8 mouse cellular contexts compared by ENCODE assay signal in the genomic region with DNA sequence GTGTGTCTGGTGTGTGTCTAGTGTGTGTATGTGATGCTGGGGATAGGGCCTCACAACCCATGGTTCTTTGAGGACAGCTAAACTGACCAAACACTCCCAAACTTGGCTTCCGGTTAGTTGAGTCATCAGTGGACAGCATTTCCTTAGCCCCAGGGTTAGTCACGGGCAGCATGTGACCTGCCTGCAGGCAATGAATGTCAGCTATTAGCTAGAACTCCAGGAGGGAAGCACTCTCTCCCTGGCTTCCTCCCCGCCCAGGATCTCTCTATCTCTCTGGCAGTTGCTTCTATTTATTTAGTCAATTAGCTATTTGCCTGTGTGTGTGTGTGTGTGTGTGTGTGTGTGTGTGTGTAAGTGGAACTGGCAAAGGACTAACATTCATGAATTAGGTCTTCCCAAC. TPM values are rescaled to one million over a fixed set of nuclear protein-coding genes. Genes with fewer than 3 reads are reported as not detected.
A peak's percentile ranks its signal among the peaks of the same experiment; 100 is the strongest.
DNase-seq lines count a peak whose midpoint lies in the region; ATAC-seq and TF ChIP-seq lines count a peak whose summit lies in the region.

No protein-coding gene starts in this region.

- CTCF ChIA-PET in Patski (lab: Charles Lee) = interaction anchor here (1.0 to 1.4 kb wide), 3 partner anchors 11 to 77 kb away, joined by 3 to 4 read pairs (median 4); no protein-coding TSS in a partner anchor

- H3K36me3 ChIP-seq in E14TG2a.4 (ENCODE audit: insufficient read depth, low read length) (no peaks in the 10 kb centered on the region), myocyte (ENCODE audit: control insufficient read depth, insufficient read depth) (no peaks in the 10 kb centered on the region)
- 0 out of 2 replicates have a peak, but pooled peaks cover 3% of the 10 kb centered on the region for H3K36me3 ChIP-seq in heart, adult 2 months (ENCODE audit: control insufficient read depth, insufficient read depth, low read length)
- H3K36me3 ChIP-seq in kidney, postnatal 0 days (ENCODE audit: insufficient read depth, low read length) = no peaks in the 10 kb centered on the region

- H3K4me2 ChIP-seq in kidney, postnatal 0 days (ENCODE audit: low read length) = no peak overlapping the region
- peak overlapping the region; percentile 70 for H3K4me2 ChIP-seq in myocyte (ENCODE audit: low read depth)

- no peak overlapping the region for H3K9ac ChIP-seq in heart, adult 2 months (ENCODE audit: low read depth, low read length)
- no peak overlapping the region for H3K9ac ChIP-seq in kidney, postnatal 0 days (ENCODE audit: low read depth, low read length)

- H3K27ac ChIP-seq in heart, adult 2 months = peak overlapping the region; percentile 52
- H3K27ac ChIP-seq in kidney, postnatal 0 days = no peak overlapping the region; the same call in 1 of the 2 replicates

- H3K27me3 ChIP-seq in E14TG2a.4 (ENCODE audit: insufficient read depth, low read length) = no peaks in the 10 kb centered on the region
- no peaks in the 10 kb centered on the region for H3K27me3 ChIP-seq in Patski
- H3K27me3 ChIP-seq in heart, adult 2 months (ENCODE audit: control insufficient read depth, insufficient read depth, low read length) = no peaks in the 10 kb centered on the region
- no peaks in the 10 kb centered on the region for H3K27me3 ChIP-seq in kidney, postnatal 0 days (ENCODE audit: insufficient read depth, low read length)
- H3K27me3 ChIP-seq in myocyte (ENCODE audit: control insufficient read depth, insufficient read depth, insufficient read length) = no peaks in the 10 kb centered on the region

- in situ Hi-C loops in Patski (cut with MboI; ENCODE audit: low pct_unique_long_range_greater_than_20kb) = no loop called here

- WGBS in heart, adult 2 months = 16% methylated on average over 3 of the region's 3 CpGs
- WGBS in kidney, postnatal 0 days = 31% methylated on average over 3 of the region's 3 CpGs

- peaks cover 84% of the 10 kb centered on the region for H3K4me1 ChIP-seq in E14TG2a.4 (replicated peaks; ENCODE audit: low read depth, low read length)
- H3K4me1 ChIP-seq in heart, adult 2 months (ENCODE audit: control insufficient read depth, insufficient read depth, low read length) = peaks cover 13% of the 10 kb centered on the region
- H3K4me1 ChIP-seq in kidney, postnatal 0 days (replicated peaks; ENCODE audit: insufficient read depth, low read length) = peaks cover 9% of the 10 kb centered on the region; the same call in 1 of the 2 replicates

- POLR2A ChIA-PET in Patski (lab: Charles Lee) = interaction anchor here (0.5 to 1.7 kb wide), 2 partner anchors 15 to 28 kb away, joined by 3 read pairs; no protein-coding TSS in a partner anchor

- peak; percentile 51; the same call in 1 of the 2 replicates for TF ChIP-seq EP300 in heart, adult 2 months (IDR thresholded peaks at IDR 0.05; ENCODE audit: insufficient read depth, low read depth, low read length)

- H3K4me3 ChIP-seq in E14TG2a.4 (replicated peaks; ENCODE audit: low read length) (peak overlapping the region; percentile 62; the same call in 1 of the 2 replicates), myocyte (no peak overlapping the region)
- no peak overlapping the region for H3K4me3 ChIP-seq in heart, adult 2 months
- no peak overlapping the region for H3K4me3 ChIP-seq in kidney, postnatal 0 days (replicated peaks; ENCODE audit: low read depth, low read length)

- peak; percentile 57 for ATAC-seq in Patski
- no peak for ATAC-seq in kidney, postnatal 0 days (replicated peaks; ENCODE audit: low FRiP score, low read depth)

- DNase-seq in Patski (ENCODE audit: low read depth, low spot score) = peak; percentile 31
- peak; percentile 58 to 73 for DNase-seq in heart, adult 2 months
- DNase-seq in kidney, postnatal 0 days (ENCODE audit: low spot score) = peak; percentile 70
- no peak for DNase-seq in cerebellum, postnatal 36 days
- no peak for DNase-seq in frontal cortex, postnatal 10 days (ENCODE audit: low spot score in 2 of 2)
- DNase-seq in natural killer cell, adult 2 months (ENCODE audit: low spot score in 2 of 2) = no peak

- intact Hi-C loops in heart, adult 2 months (cut with DNase I) = no loop called here

- no peaks in the 10 kb centered on the region for H3K9me3 ChIP-seq in E14TG2a.4 (ENCODE audit: low read length)
- H3K9me3 ChIP-seq in kidney, postnatal 0 days (replicated peaks; ENCODE audit: low read length) = no peaks in the 10 kb centered on the region

- H3K79me2 ChIP-seq in heart, adult 2 months (replicated peaks; ENCODE audit: control insufficient read depth, insufficient read depth, low read length) = no peaks in the 10 kb centered on the region
- no peaks in the 10 kb centered on the region for H3K79me2 ChIP-seq in myocyte (ENCODE audit: control insufficient read depth, insufficient read depth)

- H3ac ChIP-seq in myocyte (ENCODE audit: control insufficient read depth, insufficient read length) = no peak overlapping the region

- 0 out of 2 replicates have a peak, but pooled peaks have one; percentile 34 for TF ChIP-seq POLR2A in heart, adult 2 months (IDR thresholded peaks at IDR 0.05; ENCODE audit: insufficient read depth, low read depth, low read length)
- peak; percentile 41 for TF ChIP-seq POLR2A in myocyte (IDR thresholded peaks at IDR 0.05; ENCODE audit: insufficient read length, low read depth)

- TF ChIP-seq CTCF in E14TG2a.4 (conservative IDR thresholded peaks at IDR 0.05; ENCODE audit: low read length) = no peak
- TF ChIP-seq CTCF in Patski (IDR thresholded peaks at IDR 0.05) = no peak
- no peak for TF ChIP-seq CTCF in heart, adult 2 months (IDR thresholded peaks at IDR 0.05)
- no peak for TF ChIP-seq CTCF in kidney, postnatal 0 days (IDR thresholded peaks at IDR 0.05; ENCODE audit: low read depth)

TF ChIP-seq in myocyte, 11 proteins besides CTCF, POLR2A, EP300 and RAD21:
- TF ChIP-seq USF1 (IDR thresholded peaks at IDR 0.05; ENCODE audit: low read depth) (peak; percentile 99), MAX (IDR thresholded peaks at IDR 0.05; ENCODE audit: low read depth) (no peak)

RNA-seq across cellular contexts. Expression of gene Ncoa3, which starts 23.6 kb away (rescaled TPM):
- polyA plus RNA-seq in Patski (2021) = 22.5 TPM
- total RNA-seq in heart, adult 2 months (2021) = 10 to 100 TPM; 29.1 to 32.1 TPM
- 20.1 and 25.7 TPM in 2 replicates for polyA plus RNA-seq in heart, adult 2 months (2012; rRNA removed)
- polyA plus RNA-seq in kidney, postnatal 0 days (2015; fragmentation: Nextera tagmentation; extraction: Ambion mirVana) = 14.6 and 15.9 TPM in 2 replicates
- polyA plus RNA-seq in myocyte (2012; fragmentation: generic; extraction: Trizol) = 5.8 TPM

Comparison
In these comparisons a context has a peak if more than half of its experiments do, and no peak if none do; other contexts are left out.
1. DNase-seq: peak in Patski (single experiment), heart, adult 2 months (2 of 2) and kidney, postnatal 0 days (single experiment); none in cerebellum, postnatal 36 days (0 of 2), frontal cortex, postnatal 10 days (0 of 2) and natural killer cell, adult 2 months (0 of 2).